Mouse (Mus musculus) testis, postnatal 14 days (tissue): ENCODE results near the gene Mgat5.

Source experiments
- DNase-seq: peaks from one replicate; pipeline ENCODE4 v3.0.0; 2021; ENCODE audit warnings: low spot score

Mgat5 gene

GRCm38 (mm10) chr1:127394716-127395115 is 189.9 kb downstream of the Mgat5 start:
- no peak for DNase-seq

- no peak for DNase-seq
These were observed 190.9 kb downstream of the Mgat5 start for GRCm38 (mm10) chr1:127395724-127396123.

GRCm38 (mm10) chr1:127396569-127397349 is 191.9 kb downstream of the Mgat5 start:
- no peak for DNase-seq

GRCm38 (mm10) chr1:127397396-127397795 is 192.6 kb downstream of the Mgat5 start:
- no peak for DNase-seq

GRCm38 (mm10) chr1:127398186-127398585 is 193.4 kb downstream of the Mgat5 start:
- DNase-seq = no peak

- DNase-seq = no peak
These were observed 195.4 kb downstream of the Mgat5 start for GRCm38 (mm10) chr1:127400198-127400597.

GRCm38 (mm10) chr1:127400666-127401065 is 195.9 kb downstream of the Mgat5 start:
- DNase-seq = no peak

- no peak for DNase-seq
These were observed 199.8 kb downstream of the Mgat5 start for GRCm38 (mm10) chr1:127404655-127405054.

- no peak for DNase-seq
These were observed 204.2 kb downstream of the Mgat5 start for GRCm38 (mm10) chr1:127408957-127409423.

GRCm38 (mm10) chr1:127409512-127409911 is 204.7 kb downstream of the Mgat5 start:
- no peak for DNase-seq

- DNase-seq = no peak
These were observed 209.7 kb downstream of the Mgat5 start for GRCm38 (mm10) chr1:127414500-127414899.

- no peak for DNase-seq
These were observed 211.1 kb downstream of the Mgat5 start for GRCm38 (mm10) chr1:127415896-127416295.

GRCm38 (mm10) chr1:127416971-127417370 is 212.2 kb downstream of the Mgat5 start:
- DNase-seq = no peak

- DNase-seq = no peak
These were observed 214.2 kb downstream of the Mgat5 start for GRCm38 (mm10) chr1:127418916-127419575.

GRCm38 (mm10) chr1:127419581-127419980 is 214.8 kb downstream of the Mgat5 start:
- no peak for DNase-seq

- no peak for DNase-seq
These were observed 215.6 kb downstream of the Mgat5 start for GRCm38 (mm10) chr1:127420383-127420782.

GRCm38 (mm10) chr1:127420795-127421194 is 216.0 kb downstream of the Mgat5 start:
- DNase-seq = no peak

- no peak for DNase-seq
These were observed 217.8 kb downstream of the Mgat5 start for GRCm38 (mm10) chr1:127422565-127422964.

GRCm38 (mm10) chr1:127425021-127425532 is 220.3 kb downstream of the Mgat5 start:
- no peak for DNase-seq

GRCm38 (mm10) chr1:127430290-127430689 is 225.5 kb downstream of the Mgat5 start:
- DNase-seq = no peak

GRCm38 (mm10) chr1:127434829-127435228 is 230.0 kb downstream of the Mgat5 start:
- no peak for DNase-seq

GRCm38 (mm10) chr1:127437091-127437490 is 232.3 kb downstream of the Mgat5 start:
- no peak for DNase-seq

- no peak for DNase-seq
These were observed 234.7 kb downstream of the Mgat5 start for GRCm38 (mm10) chr1:127439452-127439891.
